Mouse (Mus musculus): ENCODE measurements at regions not wholly inside any gene's neighbourhood (a gene's known extent, or its start where the extent isn't known, plus 50 kb on each side); places are given as distances from the start of the nearest gene placed in this dataset.

DNA sequence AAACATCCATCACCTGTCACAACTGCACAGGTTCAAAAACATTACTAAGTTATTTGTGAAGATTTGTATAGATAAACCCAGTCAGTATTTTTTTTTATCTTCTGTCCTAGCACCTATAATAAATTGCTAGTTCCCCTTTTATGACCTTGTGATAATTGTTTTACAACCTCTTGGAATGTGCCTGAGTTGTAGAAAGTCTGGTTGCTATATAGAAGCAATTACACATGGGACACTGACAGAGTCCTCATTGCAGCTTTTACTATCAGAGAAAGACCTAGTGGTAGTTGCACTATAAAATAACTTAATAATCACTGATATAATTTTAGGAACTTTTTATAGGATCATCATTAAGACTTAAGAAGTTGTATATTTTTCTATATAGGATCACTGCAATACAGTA lies 348.1 kb downstream of the Gm6760 start:
- peak; percentile 80 for ATAC-seq
- H3K27me3 ChIP-seq (replicated peaks; ENCODE audit: control insufficient read depth, insufficient read depth, low read length) = no peaks in the 10 kb centered on the region
- no peak overlapping the region for H3K27ac ChIP-seq (ENCODE audit: low read length)
- H3K4me1 ChIP-seq (ENCODE audit: control insufficient read depth, insufficient read depth, low read length) = no peaks in the 10 kb centered on the region
- no peaks in the 10 kb centered on the region for H3K9me3 ChIP-seq (ENCODE audit: control insufficient read depth, low read length)
- H3K9ac ChIP-seq (ENCODE audit: low read depth, low read length) = no peak overlapping the region
- H3K4me3 ChIP-seq (ENCODE audit: low read length) = no peak overlapping the region
- no peaks in the 10 kb centered on the region for H3K36me3 ChIP-seq (ENCODE audit: control insufficient read depth, insufficient read depth, low read length)
- no peak overlapping the region for H3K4me2 ChIP-seq (ENCODE audit: low read depth, low read length)

DNA sequence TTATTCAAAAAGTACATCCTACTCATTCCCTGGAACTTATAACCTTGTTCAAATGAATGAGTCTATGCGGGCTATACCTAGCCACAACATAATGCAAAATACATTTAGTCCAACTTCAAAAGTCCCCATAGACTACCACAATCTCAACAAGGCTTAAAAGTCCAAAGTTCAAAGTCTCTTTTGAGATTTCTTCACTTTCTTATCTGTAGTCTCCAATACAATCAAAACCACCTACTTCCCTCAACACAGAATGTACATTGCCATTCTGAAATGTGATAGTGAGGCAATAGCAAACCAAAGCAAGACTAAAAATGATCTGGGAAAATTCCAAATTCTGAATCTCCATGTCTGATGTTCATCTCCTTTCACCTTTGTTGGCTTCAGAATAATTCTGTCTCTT lies 381.7 kb downstream of the Gm6760 start:
- H3K27me3 ChIP-seq (replicated peaks; ENCODE audit: control insufficient read depth, insufficient read depth, low read length) = no peaks in the 10 kb centered on the region
- H3K4me3 ChIP-seq (ENCODE audit: low read length) = no peak overlapping the region
- peak; percentile 79 for ATAC-seq
- H3K27ac ChIP-seq (ENCODE audit: low read length) = no peak overlapping the region
- no peaks in the 10 kb centered on the region for H3K36me3 ChIP-seq (ENCODE audit: control insufficient read depth, insufficient read depth, low read length)
- H3K9ac ChIP-seq (ENCODE audit: low read depth, low read length) = no peak overlapping the region
- H3K9me3 ChIP-seq (ENCODE audit: control insufficient read depth, low read length) = no peaks in the 10 kb centered on the region
- WGBS = 80% methylated on average over 1 of the region's 1 CpGs
- H3K4me2 ChIP-seq (ENCODE audit: low read depth, low read length) = no peak overlapping the region
- no peaks in the 10 kb centered on the region for H3K4me1 ChIP-seq (ENCODE audit: control insufficient read depth, insufficient read depth, low read length)
